23 mouse cellular contexts compared by ENCODE assay signal in genomic region chr13:29926168-29926567, GRCm38 (mm10). TPM values are rescaled to one million over a fixed set of nuclear protein-coding genes. Genes with fewer than 3 reads are reported as not detected.
DNase-seq lines count a peak whose midpoint lies in the region; ATAC-seq and TF ChIP-seq lines count a peak whose summit lies in the region.
"Had no signal": no experiment of that assay in that cellular context is flagged by ENCODE, and none has a peak within 500 bp of the region (broad histone marks: within the 10 kb centered on the region; RNA-seq: fewer than 3 reads in every experiment).

No protein-coding gene starts in this region.

- no peak overlapping the region for H3K4me2 ChIP-seq in hindbrain, postnatal 0 days (ENCODE audit: low read depth, low read length)
- no peak overlapping the region for H3K4me2 ChIP-seq in hindbrain, embryonic 12.5 days (replicated peaks)
- no peak overlapping the region for H3K4me2 ChIP-seq in lung, embryonic 16.5 days (ENCODE audit: low read depth, low read length)
- H3K4me2 ChIP-seq: limb, embryonic 15.5 days; liver, embryonic 13.5 days; neural tube, embryonic 15.5 days had no signal

- 0 out of 2 replicates have a peak, but pooled peaks have one; percentile 18 for ATAC-seq in hindbrain, postnatal 0 days
- ATAC-seq in hindbrain, embryonic 12.5 days (ENCODE audit: low FRiP score): no peak
- ATAC-seq in lung, embryonic 16.5 days (ENCODE audit: low read depth): no peak
- ATAC-seq in monocyte, adult 5-6 weeks (replicated peaks; ENCODE audit: insufficient number of reproducible peaks, low FRiP score, low TSS enrichment, poor library complexity, severe bottlenecking): no peak
- ATAC-seq: forebrain, postnatal 0 days; intestine, embryonic 16.5 days had no signal

- H3K4me3 ChIP-seq in hindbrain, postnatal 0 days (ENCODE audit: low read length): no peak overlapping the region
- no peak overlapping the region for H3K4me3 ChIP-seq in hindbrain, embryonic 12.5 days
- H3K4me3 ChIP-seq in lung, embryonic 16.5 days (ENCODE audit: low read length): no peak overlapping the region
- no peak overlapping the region for H3K4me3 ChIP-seq in brown adipose tissue, adult 24 weeks (ENCODE audit: insufficient read depth, low read depth, low read length)
- H3K4me3 ChIP-seq: erythroblast, embryonic 14.5 days; heart, embryonic 10.5 days; limb, embryonic 10.5 days; limb, embryonic 15.5 days; liver, embryonic 13.5 days; neural tube, embryonic 15.5 days had no signal

- DNase-seq in hindbrain, postnatal 0 days (ENCODE audit: low spot score): no peak
- DNase-seq in lung, adult 18-20 months: no peak
- DNase-seq in retina, adult 2 months (ENCODE audit: low read depth, low spot score): peak; percentile 55
- DNase-seq: adrenal gland, postnatal 36 days; B cell, adult 2 months; cerebellum, adult 2 months; cerebellum, postnatal 14 days; forebrain, postnatal 0 days; layer of hippocampus, adult 9-11 months; liver, embryonic 13.5 days; lung, adult 2 months; lung, postnatal 36 days; thymus, postnatal 4 days had no signal

- no peak overlapping the region for H3K9ac ChIP-seq in hindbrain, postnatal 0 days (replicated peaks; ENCODE audit: low read length)
- no peak overlapping the region for H3K9ac ChIP-seq in hindbrain, embryonic 12.5 days
- H3K9ac ChIP-seq in lung, embryonic 16.5 days (ENCODE audit: low read length): no peak overlapping the region
- H3K9ac ChIP-seq: forebrain, postnatal 0 days; limb, embryonic 15.5 days; liver, embryonic 13.5 days; neural tube, embryonic 15.5 days had no signal

- no peaks in the 10 kb centered on the region for H3K4me1 ChIP-seq in hindbrain, postnatal 0 days (ENCODE audit: insufficient read depth, low read length)
- no peaks in the 10 kb centered on the region for H3K4me1 ChIP-seq in hindbrain, embryonic 12.5 days
- H3K4me1 ChIP-seq in lung, embryonic 16.5 days (replicated peaks; ENCODE audit: control insufficient read depth, insufficient read depth, low read length): no peaks in the 10 kb centered on the region
- peaks cover 14% of the 10 kb centered on the region; the same call in 1 of the 2 replicates for H3K4me1 ChIP-seq in brown adipose tissue, adult 24 weeks (ENCODE audit: control insufficient read depth, insufficient read depth, insufficient read length, low read length)
- H3K4me1 ChIP-seq: heart, embryonic 10.5 days; limb, embryonic 10.5 days; limb, embryonic 15.5 days; liver, embryonic 13.5 days; neural tube, embryonic 15.5 days had no signal

- no peaks in the 10 kb centered on the region for H3K36me3 ChIP-seq in hindbrain, postnatal 0 days (ENCODE audit: insufficient read depth, low read length)
- H3K36me3 ChIP-seq in hindbrain, embryonic 12.5 days: no peaks in the 10 kb centered on the region
- 0 out of 2 replicates have a peak, but pooled peaks cover 3% of the 10 kb centered on the region for H3K36me3 ChIP-seq in lung, embryonic 16.5 days (ENCODE audit: control insufficient read depth, insufficient read depth, low read length)
- H3K36me3 ChIP-seq: limb, embryonic 15.5 days; neural tube, embryonic 15.5 days had no signal

- H3K27me3 ChIP-seq in hindbrain, postnatal 0 days (ENCODE audit: insufficient read depth, low read length): no peaks in the 10 kb centered on the region
- no peaks in the 10 kb centered on the region for H3K27me3 ChIP-seq in hindbrain, embryonic 12.5 days
- H3K27me3 ChIP-seq in lung, embryonic 16.5 days (ENCODE audit: control insufficient read depth, insufficient read depth, low read depth, low read length): no peaks in the 10 kb centered on the region
- H3K27me3 ChIP-seq: limb, embryonic 15.5 days; liver, embryonic 13.5 days; neural tube, embryonic 15.5 days had no signal

- no peaks in the 10 kb centered on the region for H3K9me3 ChIP-seq in hindbrain, postnatal 0 days (ENCODE audit: low read length)
- no peaks in the 10 kb centered on the region for H3K9me3 ChIP-seq in hindbrain, embryonic 12.5 days (replicated peaks)
- H3K9me3 ChIP-seq in lung, embryonic 16.5 days (ENCODE audit: control insufficient read depth, low read length): no peaks in the 10 kb centered on the region
- H3K9me3 ChIP-seq: heart, embryonic 10.5 days; limb, embryonic 10.5 days; limb, embryonic 15.5 days; liver, embryonic 13.5 days; neural tube, embryonic 15.5 days had no signal

- WGBS in hindbrain, postnatal 0 days: 60% methylated on average over 3 of the region's 3 CpGs
- 83% methylated on average over 3 of the region's 3 CpGs for WGBS in hindbrain, embryonic 12.5 days
- WGBS in lung, embryonic 16.5 days: 67% methylated on average over 3 of the region's 3 CpGs

- H3K27ac ChIP-seq in hindbrain, postnatal 0 days: no peak overlapping the region
- no peak overlapping the region for H3K27ac ChIP-seq in hindbrain, embryonic 12.5 days
- H3K27ac ChIP-seq in lung, embryonic 16.5 days (ENCODE audit: low read length): peak overlapping the region; percentile 47; the same call in 1 of the 2 replicates
- H3K27ac ChIP-seq in brown adipose tissue, adult 24 weeks (replicated peaks; ENCODE audit: low read depth, low read length): peak overlapping the region; percentile 74
- H3K27ac ChIP-seq: heart, embryonic 10.5 days; limb, embryonic 10.5 days; limb, embryonic 15.5 days; liver, embryonic 13.5 days; neural tube, embryonic 15.5 days had no signal

- TF ChIP-seq CTCF in hindbrain, postnatal 0 days (IDR thresholded peaks at IDR 0.05; ENCODE audit: low read depth): no peak

RNA-seq across cellular contexts. Expression of gene E2f3, which starts 59.7 kb away (rescaled TPM):
- total RNA-seq in hindbrain, postnatal 0 days (2014; rRNA removed): 9.5 and 12.4 TPM in 2 replicates
- polyA plus RNA-seq in hindbrain, postnatal 0 days (2015; fragmentation: Nextera tagmentation; extraction: Ambion mirVana): 3.5 and 3.8 TPM in 2 replicates
- 13.6 and 14.6 TPM in 2 replicates for polyA plus RNA-seq in hindbrain, embryonic 12.5 days (2016; fragmentation: Nextera tagmentation; extraction: Ambion mirVana)
- polyA plus RNA-seq in lung, embryonic 16.5 days (2015; fragmentation: Nextera tagmentation; extraction: Ambion mirVana): 9.7 and 11.3 TPM in 2 replicates
- polyA plus RNA-seq in brown adipose tissue, adult 24 weeks (2012; ENCODE audit: insufficient read depth, insufficient read length, missing spikeins): 2.2 and 4.2 TPM in 2 replicates
- total RNA-seq in monocyte, adult 5-6 weeks (2017): 2.8 to 3.4 TPM (median 3.0 TPM) in 3 replicates

Comparison
In these comparisons a context has a peak if more than half of its experiments do, and no peak if none do; other contexts are left out.
1. H3K27ac ChIP-seq: peak in lung, embryonic 16.5 days (single experiment) and brown adipose tissue, adult 24 weeks (single experiment); none in hindbrain, postnatal 0 days (single experiment) and hindbrain, embryonic 12.5 days (single experiment).